In the genomic region with DNA sequence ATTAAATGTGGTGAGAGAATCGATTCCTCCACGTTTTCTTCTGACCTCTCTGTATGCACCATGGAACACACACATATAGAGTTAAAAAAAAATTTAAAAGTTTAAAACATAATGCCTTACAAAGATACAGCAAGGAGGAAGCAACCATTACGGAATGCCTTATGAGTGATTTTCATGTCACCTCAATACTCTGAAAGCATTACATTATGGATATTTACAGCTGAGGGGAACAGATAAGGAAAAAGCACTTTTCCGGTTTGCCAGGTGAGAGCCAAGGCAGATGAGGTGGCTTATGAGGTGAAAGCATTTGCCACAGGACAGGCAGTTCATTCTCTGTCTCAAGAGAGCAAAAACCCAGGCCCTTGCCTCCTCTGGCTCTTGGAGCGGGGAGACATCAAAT, we compare ENCODE assay signal across 8 mouse cellular contexts. TPM values are rescaled to one million over a fixed set of nuclear protein-coding genes. Genes with fewer than 3 reads are reported as not detected.
DNase-seq lines count a peak whose midpoint lies in the region; ATAC-seq and TF ChIP-seq lines count a peak whose summit lies in the region.

No protein-coding gene starts in this region.

- peak overlapping the region; percentile 93 for H3K4me2 ChIP-seq in kidney, embryonic 16.5 days (replicated peaks; ENCODE audit: low read depth, low read length)
- peak overlapping the region; percentile 48 for H3K4me2 ChIP-seq in hindbrain, embryonic 12.5 days (replicated peaks)
- peak overlapping the region; percentile 88 for H3K4me2 ChIP-seq in midbrain, embryonic 14.5 days (ENCODE audit: low read length)

- H3K4me3 ChIP-seq in kidney, embryonic 16.5 days (ENCODE audit: low read length), result peak overlapping the region; percentile 67
- H3K4me3 ChIP-seq in bone marrow macrophage, adult 2 months (ENCODE audit: insufficient read depth, low read length), result peak overlapping the region; percentile 14; the same call in 1 of the 2 replicates
- peak overlapping the region; percentile 58 for H3K4me3 ChIP-seq in hindbrain, embryonic 12.5 days
- H3K4me3 ChIP-seq in midbrain, embryonic 14.5 days (replicated peaks; ENCODE audit: low read depth, low read length), result peak overlapping the region; percentile 65

- no peak for ATAC-seq in kidney, embryonic 16.5 days (ENCODE audit: low FRiP score, low TSS enrichment)
- ATAC-seq in hindbrain, embryonic 12.5 days (ENCODE audit: low FRiP score), result no peak
- no peak for ATAC-seq in midbrain, embryonic 14.5 days (ENCODE audit: low FRiP score, low TSS enrichment)

- 67% methylated on average over 5 of the region's 5 CpGs for WGBS in kidney, embryonic 16.5 days
- WGBS in hindbrain, embryonic 12.5 days, result 67% methylated on average over 5 of the region's 5 CpGs
- 68% methylated on average over 5 of the region's 5 CpGs for WGBS in midbrain, embryonic 14.5 days

- H3K4me1 ChIP-seq in kidney, embryonic 16.5 days (ENCODE audit: insufficient read depth, low read length), result peaks cover 7% of the 10 kb centered on the region
- peaks cover 20% of the 10 kb centered on the region for H3K4me1 ChIP-seq in bone marrow macrophage, adult 2 months (ENCODE audit: control insufficient read depth, insufficient read depth, low read length)
- H3K4me1 ChIP-seq in hindbrain, embryonic 12.5 days, result peaks cover 7% of the 10 kb centered on the region
- H3K4me1 ChIP-seq in midbrain, embryonic 14.5 days (ENCODE audit: control insufficient read depth, insufficient read depth, low read length), result peaks cover 9% of the 10 kb centered on the region

- no peak for TF ChIP-seq CTCF in bone marrow macrophage, adult 2 months (IDR thresholded peaks at IDR 0.05; ENCODE audit: low read depth, low read length)

- H3K27me3 ChIP-seq in kidney, embryonic 16.5 days (ENCODE audit: insufficient read depth, low read length), result no peaks in the 10 kb centered on the region
- no peaks in the 10 kb centered on the region for H3K27me3 ChIP-seq in hindbrain, embryonic 12.5 days
- no peaks in the 10 kb centered on the region for H3K27me3 ChIP-seq in midbrain, embryonic 14.5 days (ENCODE audit: control insufficient read depth, insufficient read depth, low read length)

- peak overlapping the region; percentile 35; the same call in 1 of the 2 replicates for H3K27ac ChIP-seq in kidney, embryonic 16.5 days (ENCODE audit: low read length)
- no peak overlapping the region for H3K27ac ChIP-seq in bone marrow macrophage, adult 2 months (ENCODE audit: insufficient read depth, low read depth, low read length)
- peak overlapping the region; percentile 80; the same call in 1 of the 2 replicates for H3K27ac ChIP-seq in hindbrain, embryonic 12.5 days
- no peak overlapping the region for H3K27ac ChIP-seq in midbrain, embryonic 14.5 days (replicated peaks; ENCODE audit: low read depth, low read length)

- TF ChIP-seq POLR2A in bone marrow macrophage, adult 2 months (IDR thresholded peaks at IDR 0.05; ENCODE audit: borderline replicate concordance, low read depth, low read length), result no peak

- intact Hi-C loops in left cerebral cortex, postnatal 36 days (cut with DNase I), result no loop called here

- no peaks in the 10 kb centered on the region for H3K9me3 ChIP-seq in kidney, embryonic 16.5 days (ENCODE audit: low read length)
- H3K9me3 ChIP-seq in hindbrain, embryonic 12.5 days (replicated peaks), result no peaks in the 10 kb centered on the region
- no peaks in the 10 kb centered on the region for H3K9me3 ChIP-seq in midbrain, embryonic 14.5 days (ENCODE audit: control insufficient read depth, low read length)

- peak overlapping the region; percentile 73; the same call in 1 of the 2 replicates for H3K9ac ChIP-seq in kidney, embryonic 16.5 days (replicated peaks; ENCODE audit: low read length)
- H3K9ac ChIP-seq in hindbrain, embryonic 12.5 days, result 0 out of 2 replicates have a peak overlapping the region, but pooled peaks have one; percentile 59
- peak overlapping the region; percentile 60 for H3K9ac ChIP-seq in midbrain, embryonic 14.5 days (replicated peaks; ENCODE audit: low read length)

- DNase-seq in kidney, adult 18-20 months, result no peak
- no peak for DNase-seq in midbrain, embryonic 14.5 days
- no peak for DNase-seq in ovary, postnatal 14 days (ENCODE audit: low spot score)
- DNase-seq in left cerebral cortex, postnatal 36 days (ENCODE audit: low spot score in 2 of 2), result no peak
- no peak for DNase-seq in urinary bladder, adult 2 months (ENCODE audit: low spot score)

- peaks cover 30% of the 10 kb centered on the region for H3K36me3 ChIP-seq in kidney, embryonic 16.5 days (ENCODE audit: insufficient read depth, low read length)
- H3K36me3 ChIP-seq in hindbrain, embryonic 12.5 days, result peaks cover 23% of the 10 kb centered on the region
- H3K36me3 ChIP-seq in midbrain, embryonic 14.5 days (ENCODE audit: control insufficient read depth, insufficient read depth, low read length), result peaks cover 31% of the 10 kb centered on the region

RNA-seq across cellular contexts. Expression of a gene that starts 0.5 kb away (rescaled TPM):
- polyA plus RNA-seq in kidney, embryonic 16.5 days (2015; fragmentation: Nextera tagmentation; extraction: Ambion mirVana), result 33.8 and 35.7 TPM in 2 replicates
- polyA plus RNA-seq in bone marrow macrophage, adult 2 months (2012; ENCODE audit: insufficient read depth, insufficient read length, missing spikeins), result 43.3 and 44.6 TPM in 2 replicates
- 28.1 and 28.8 TPM in 2 replicates for polyA plus RNA-seq in hindbrain, embryonic 12.5 days (2016; fragmentation: Nextera tagmentation; extraction: Ambion mirVana)
- polyA plus RNA-seq in midbrain, embryonic 14.5 days (2014; fragmentation: Nextera tagmentation; extraction: Ambion mirVana), result 24.9 and 26.2 TPM in 2 replicates
- 10 to 100 TPM; 37.2 to 47.1 TPM for total RNA-seq in left cerebral cortex, postnatal 36 days (2021)
- polyA plus RNA-seq in urinary bladder, adult 2 months (2012; rRNA removed), result 17.3 and 22.5 TPM in 2 replicates

RNA-seq across cellular contexts. Expression of a gene that starts 39.8 kb away (rescaled TPM):
- polyA plus RNA-seq in kidney, embryonic 16.5 days (2015; fragmentation: Nextera tagmentation; extraction: Ambion mirVana), result 33.8 and 45.4 TPM in 2 replicates
- 21.9 and 24.1 TPM in 2 replicates for polyA plus RNA-seq in bone marrow macrophage, adult 2 months (2012; ENCODE audit: insufficient read depth, insufficient read length, missing spikeins)
- polyA plus RNA-seq in hindbrain, embryonic 12.5 days (2016; fragmentation: Nextera tagmentation; extraction: Ambion mirVana), result 38.1 and 41.3 TPM in 2 replicates
- 53.1 TPM in 2 replicates for polyA plus RNA-seq in midbrain, embryonic 14.5 days (2014; fragmentation: Nextera tagmentation; extraction: Ambion mirVana)
- total RNA-seq in left cerebral cortex, postnatal 36 days (2021), result 10 to 100 TPM; 23.4 to 24.8 TPM
- polyA plus RNA-seq in urinary bladder, adult 2 months (2012; rRNA removed), result 27.8 and 30.9 TPM in 2 replicates

Comparison
In these comparisons a context has a peak if more than half of its experiments do, and no peak if none do; other contexts are left out.
1. H3K27ac ChIP-seq: peak in kidney, embryonic 16.5 days (single experiment) and hindbrain, embryonic 12.5 days (single experiment); none in bone marrow macrophage, adult 2 months (single experiment) and midbrain, embryonic 14.5 days (single experiment).
2. H3K4me3 ChIP-seq: peak in every context shown above with its lines; median percentile 67 in kidney, embryonic 16.5 days; 65 in midbrain, embryonic 14.5 days; 58 in hindbrain, embryonic 12.5 days; 14 in bone marrow macrophage, adult 2 months.
3. Peak in every context shown above with its lines, with median percentiles within 50 percentile points of each other: H3K4me2 ChIP-seq and H3K9ac ChIP-seq.